Mouse (Mus musculus) forebrain, embryonic 12.5 days (tissue): Measurements from ENCODE around the gene Tmem160. TPM values are rescaled to one million over a fixed set of nuclear protein-coding genes. Genes with fewer than 3 reads are reported as not detected.

Experiments used
- ATAC-seq: fragments of 200-750 bp; cut with Nextera tagmentation; 2 replicates; pipeline ENCODE4 v1.8.0; 2017; ENCODE audit warnings: moderate TSS enrichment; ENCODE audit not compliant: low FRiP score
- H3K27ac ChIP-seq: fragments of 300-500 bp; sonication (generic); 2 replicates; pipeline ENCODE4 v1.5.1; 2016; ENCODE audit warnings: mild to moderate bottlenecking
- H3K27me3 ChIP-seq: fragments of 300-500 bp; sonication (generic); 2 replicates; pipeline ENCODE4 v1.6.1; 2016; ENCODE audit warnings: mild to moderate bottlenecking
- H3K36me3 ChIP-seq: fragments of 300-500 bp; sonication (generic); replicated peaks from 2 replicates; pipeline ENCODE4 v1.6.1; 2016; ENCODE audit warnings: mild to moderate bottlenecking
- H3K4me1 ChIP-seq: fragments of 300-500 bp; sonication (generic); 2 replicates; pipeline ENCODE4 v1.6.1; 2016
- H3K4me2 ChIP-seq: fragments of 300-500 bp; sonication (generic); 2 replicates; pipeline ENCODE4 v1.6.1; 2016; ENCODE audit warnings: mild to moderate bottlenecking, moderate library complexity
- H3K4me3 ChIP-seq: fragments of 300-500 bp; sonication (generic); replicated peaks from 2 replicates; pipeline ENCODE4 v1.5.1; 2016; ENCODE audit warnings: mild to moderate bottlenecking
- H3K9ac ChIP-seq: fragments of 300-500 bp; sonication (generic); 2 replicates; pipeline ENCODE4 v1.6.1; 2016; ENCODE audit warnings: mild to moderate bottlenecking
- H3K9me3 ChIP-seq: fragments of 300-500 bp; sonication (generic); 2 replicates; pipeline ENCODE4 v1.6.1; 2016
- WGBS: fragments of 180-500 bp; shearing (Covaris S2); methylation state at CpG from one replicate; pipeline ENCODE4 v1.1.7; 2016; 5-methylcytosine and 5-hydroxymethylcytosine counted together
- polyA plus RNA-seq: library from polyadenylated mRNA; unstranded; fragments of >200 nt; fragmentation: Nextera tagmentation; extraction: Ambion mirVana; gene quantifications from 2 replicates; pipeline ENCODE4 v1.2.1, GENCODE M21; 2016

The Tmem160 gene
- polyA plus RNA-seq, 1 experiment from 2014 or later, result 53.1 TPM

DNA sequence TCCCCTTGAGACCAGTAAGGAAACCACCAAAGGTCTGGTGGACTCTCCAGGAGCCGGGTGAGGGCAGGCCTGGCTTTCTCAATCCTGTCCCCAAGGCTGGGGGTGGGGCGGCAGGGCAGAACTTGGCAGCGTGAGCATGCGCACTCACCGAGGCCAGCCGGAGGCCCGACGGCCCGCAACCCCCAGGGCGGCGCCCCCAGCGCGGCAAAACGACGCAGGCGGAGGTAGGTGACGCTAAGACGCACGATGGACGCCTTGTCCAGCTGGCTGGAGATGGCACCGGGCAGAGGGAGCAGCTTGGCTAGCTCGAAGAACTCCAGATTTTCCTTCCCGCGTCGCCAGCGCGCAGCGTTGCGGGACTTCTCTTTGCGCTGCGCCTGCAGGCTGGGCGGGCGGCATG, 21.9 kb downstream of the Tmem160 start:
- no peak overlapping the region for H3K27ac ChIP-seq
- 3% methylated on average over 33 of the region's 33 CpGs for WGBS

DNA sequence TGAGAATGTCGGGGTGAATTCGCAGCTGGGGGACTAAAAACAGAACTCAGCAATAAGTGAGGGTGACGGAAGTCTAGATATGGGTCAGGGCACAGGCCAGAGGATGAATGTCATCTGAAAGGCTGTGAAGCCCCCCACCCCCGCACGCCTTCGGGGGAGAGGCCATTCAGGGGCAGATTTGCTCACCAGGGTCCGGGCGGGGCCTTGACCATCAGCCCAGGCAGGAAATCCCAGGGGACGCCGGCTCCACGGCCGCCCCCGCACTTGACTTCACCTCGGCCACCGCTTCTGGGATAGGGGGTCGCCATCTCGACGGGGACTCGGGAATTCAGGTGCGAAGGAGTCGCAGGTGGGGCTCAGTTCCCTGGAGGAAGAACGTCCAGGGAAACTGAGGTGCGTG, 22.7 kb downstream of the Tmem160 start:
- Histone ChIP-seq H3K9ac (no peak overlapping the region), H3K27ac (no peak overlapping the region), H3K4me3 (peak overlapping the region; percentile 35), H3K4me1 (peaks cover 27% of the 10 kb centered on the region), H3K4me2 (peak overlapping the region; percentile 51), H3K9me3 (no peaks in the 10 kb centered on the region), H3K36me3 (no peaks in the 10 kb centered on the region), H3K27me3 (peaks cover 84% of the 10 kb centered on the region)
- 5% methylated on average over 23 of the region's 23 CpGs for WGBS
- ATAC-seq, result no peak

More for the DNA sequence above, 21.9 kb downstream of the Tmem160 start:
- peaks cover 27% of the 10 kb centered on the region for H3K4me1 ChIP-seq
- peak overlapping the region; percentile 19 for H3K4me2 ChIP-seq
- H3K9me3 ChIP-seq, result no peaks in the 10 kb centered on the region
- ATAC-seq, result no peak
- no peak overlapping the region for H3K9ac ChIP-seq
- peak overlapping the region; percentile 28 for H3K4me3 ChIP-seq
- no peaks in the 10 kb centered on the region for H3K36me3 ChIP-seq
- H3K27me3 ChIP-seq, result peaks cover 90% of the 10 kb centered on the region

- 2% methylated on average over 58 of the region's 59 CpGs for WGBS
- H3K9ac ChIP-seq, result no peak overlapping the region; the same call in 1 of the 2 replicates
- peak overlapping the region; percentile 51 for H3K4me2 ChIP-seq
- ATAC-seq, result no peak
- no peaks in the 10 kb centered on the region for H3K9me3 ChIP-seq
- H3K36me3 ChIP-seq, result no peaks in the 10 kb centered on the region
- peaks cover 78% of the 10 kb centered on the region for H3K27me3 ChIP-seq
- H3K4me3 ChIP-seq, result peak overlapping the region; percentile 35
- no peak overlapping the region for H3K27ac ChIP-seq
- peaks cover 27% of the 10 kb centered on the region for H3K4me1 ChIP-seq
Observed at GRCm38 (mm10) chr7:16475764-16476599, 23.4 kb downstream of the Tmem160 start.

DNA sequence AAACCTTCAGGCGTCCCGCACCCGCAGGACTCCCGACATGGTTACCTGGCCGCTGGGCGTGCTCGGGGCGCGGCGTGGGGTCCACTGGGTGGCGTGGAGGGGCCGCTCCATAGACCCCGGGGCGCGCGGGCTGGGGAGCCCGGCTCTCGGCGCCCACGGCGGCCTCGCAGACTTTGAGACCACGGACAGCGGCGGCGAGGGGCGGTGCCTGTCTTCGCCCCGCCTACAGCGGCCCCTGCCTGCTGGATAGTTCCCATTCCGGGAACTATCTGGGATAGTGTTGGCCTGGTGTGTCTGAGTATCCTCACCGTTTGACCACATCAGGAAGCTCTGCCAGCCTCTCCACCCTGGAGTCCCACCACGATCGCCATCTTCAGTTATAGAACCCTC, 24.0 kb downstream of the Tmem160 start:
- H3K4me3 ChIP-seq, result peak overlapping the region; percentile 35
- H3K4me2 ChIP-seq, result peak overlapping the region; percentile 51
- H3K9ac ChIP-seq, result no peak overlapping the region; the same call in 1 of the 2 replicates
- no peak overlapping the region for H3K27ac ChIP-seq
- ATAC-seq, result no peak
- H3K4me1 ChIP-seq, result peaks cover 27% of the 10 kb centered on the region
- no peaks in the 10 kb centered on the region for H3K9me3 ChIP-seq
- H3K36me3 ChIP-seq, result no peaks in the 10 kb centered on the region
- H3K27me3 ChIP-seq, result peaks cover 75% of the 10 kb centered on the region
- 2% methylated on average over 34 of the region's 34 CpGs for WGBS

DNA sequence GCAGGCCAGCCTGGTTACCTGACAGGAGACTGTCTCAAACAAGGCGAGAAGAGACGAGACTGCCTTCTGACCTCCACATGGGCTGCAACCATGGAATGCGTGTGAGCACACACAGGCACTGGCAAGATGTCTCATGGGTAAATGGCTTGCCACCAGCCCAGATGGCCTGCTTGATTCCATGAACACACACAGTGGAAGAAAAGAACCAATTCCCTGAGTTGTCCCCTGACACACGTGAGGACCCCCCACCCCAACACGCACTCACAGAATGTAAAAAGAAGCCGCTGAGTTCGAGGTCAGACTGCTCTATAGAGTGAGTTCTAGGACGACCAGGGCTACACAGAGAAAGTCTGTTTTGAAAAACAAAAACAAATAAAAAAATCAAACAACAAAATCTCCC, 25.0 kb downstream of the Tmem160 start, which contains the start of gene Npas1:
Npas1 (minus strand) TSS at position 101 of the 400 bp plus-strand sequence.
- H3K27ac ChIP-seq, result no peak within 1 kb of the TSS
- H3K36me3 ChIP-seq, result no peaks in the 10 kb centered on the region
- H3K4me1 ChIP-seq, result peaks cover 21% of the 10 kb centered on the region
- H3K4me3 ChIP-seq, result peak within 1 kb of the TSS; percentile 35
- WGBS, result 90% methylated on average over 8 of the region's 8 CpGs
- no peaks in the 10 kb centered on the region for H3K9me3 ChIP-seq
- H3K27me3 ChIP-seq, result peaks cover 73% of the 10 kb centered on the region
- H3K9ac ChIP-seq, result no peak within 1 kb of the TSS; the same call in 1 of the 2 replicates
- no peak for ATAC-seq
- H3K4me2 ChIP-seq, result peak within 1 kb of the TSS; percentile 51

- H3K36me3 ChIP-seq, result no peaks in the 10 kb centered on the region
- ATAC-seq, result no peak
- no peak overlapping the region for H3K27ac ChIP-seq
- H3K9me3 ChIP-seq, result no peaks in the 10 kb centered on the region
- no peak overlapping the region for H3K9ac ChIP-seq
- H3K4me2 ChIP-seq, result no peak overlapping the region
- no peaks in the 10 kb centered on the region for H3K4me1 ChIP-seq
- no peak overlapping the region for H3K4me3 ChIP-seq
- peaks cover 13% of the 10 kb centered on the region; the same call in 1 of the 2 replicates for H3K27me3 ChIP-seq
Observed at GRCm38 (mm10) chr7:16488816-16489215, 36.2 kb downstream of the Tmem160 start.

- H3K27me3 ChIP-seq, result peaks cover 6% of the 10 kb centered on the region; the same call in 1 of the 2 replicates
- no peaks in the 10 kb centered on the region for H3K9me3 ChIP-seq
- no peak overlapping the region for H3K4me2 ChIP-seq
- WGBS, result 89% methylated on average over 9 of the region's 9 CpGs
- H3K4me3 ChIP-seq, result no peak overlapping the region
- H3K27ac ChIP-seq, result no peak overlapping the region
- H3K4me1 ChIP-seq, result no peaks in the 10 kb centered on the region
- no peak overlapping the region for H3K9ac ChIP-seq
- ATAC-seq, result no peak
- H3K36me3 ChIP-seq, result peaks cover 3% of the 10 kb centered on the region
Observed at GRCm38 (mm10) chr7:16489948-16490347, 37.4 kb downstream of the Tmem160 start.

GRCm38 (mm10) chr7:16491759-16492158, 39.2 kb downstream of the Tmem160 start:
- no peaks in the 10 kb centered on the region for H3K9me3 ChIP-seq
- no peak overlapping the region for H3K4me3 ChIP-seq
- peak; percentile 66 for ATAC-seq
- H3K4me1 ChIP-seq, result no peaks in the 10 kb centered on the region
- peaks cover 21% of the 10 kb centered on the region for H3K36me3 ChIP-seq
- no peak overlapping the region for H3K27ac ChIP-seq
- H3K27me3 ChIP-seq, result peaks cover 3% of the 10 kb centered on the region; the same call in 1 of the 2 replicates
- H3K9ac ChIP-seq, result no peak overlapping the region
- no peak overlapping the region for H3K4me2 ChIP-seq
- WGBS, result 31% methylated on average over 3 of the region's 3 CpGs

- Histone ChIP-seq H3K4me3 (no peak overlapping the region), H3K9ac (no peak overlapping the region), H3K4me1 (no peaks in the 10 kb centered on the region), H3K27ac (no peak overlapping the region), H3K9me3 (no peaks in the 10 kb centered on the region), H3K4me2 (no peak overlapping the region), H3K36me3 (peaks cover 26% of the 10 kb centered on the region), H3K27me3 (peaks cover 3% of the 10 kb centered on the region; the same call in 1 of the 2 replicates)
- no peak for ATAC-seq
- 64% methylated on average over 3 of the region's 3 CpGs for WGBS
Observed at GRCm38 (mm10) chr7:16492211-16492610, 39.6 kb downstream of the Tmem160 start.

DNA sequence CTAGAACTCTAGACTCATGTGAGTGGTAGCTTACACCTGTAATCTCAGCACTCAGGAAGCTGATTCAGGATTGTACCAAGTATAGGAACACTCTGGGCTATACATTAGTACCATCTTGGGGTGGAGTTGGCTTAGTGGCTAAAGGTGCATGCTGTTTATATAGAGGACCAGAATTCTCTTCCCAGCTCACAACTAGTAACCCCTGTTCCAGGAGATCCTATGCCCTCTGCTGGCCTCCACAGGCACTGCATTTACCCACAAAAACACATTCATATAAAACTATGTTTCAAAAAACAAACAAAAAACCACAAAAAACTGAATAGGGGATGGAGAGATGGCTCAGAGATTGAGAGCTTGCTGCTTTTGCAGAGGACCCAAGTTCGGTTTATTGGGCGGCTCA, 40.8 kb downstream of the Tmem160 start:
- Histone ChIP-seq H3K27ac (no peak overlapping the region), H3K9ac (no peak overlapping the region), H3K36me3 (peaks cover 37% of the 10 kb centered on the region), H3K9me3 (no peaks in the 10 kb centered on the region), H3K4me1 (no peaks in the 10 kb centered on the region), H3K4me2 (no peak overlapping the region), H3K4me3 (no peak overlapping the region), H3K27me3 (0 out of 2 replicates have a peak, but pooled peaks cover 3% of the 10 kb centered on the region)
- ATAC-seq, result 0 out of 2 replicates have a peak, but pooled peaks have one; percentile 44
- 32% methylated on average over 2 of the region's 2 CpGs for WGBS

GRCm38 (mm10) chr7:16496260-16496659, 43.7 kb downstream of the Tmem160 start:
- no peak overlapping the region for H3K4me2 ChIP-seq
- no peak overlapping the region for H3K9ac ChIP-seq
- H3K4me1 ChIP-seq, result no peaks in the 10 kb centered on the region
- no peaks in the 10 kb centered on the region for H3K9me3 ChIP-seq
- no peak overlapping the region for H3K27ac ChIP-seq
- ATAC-seq, result no peak
- H3K27me3 ChIP-seq, result no peaks in the 10 kb centered on the region
- H3K36me3 ChIP-seq, result peaks cover 55% of the 10 kb centered on the region
- no peak overlapping the region for H3K4me3 ChIP-seq
- whole genome bisulfite sequencing, result 93% methylated on average over 3 of the region's 3 CpGs

- H3K9me3 ChIP-seq, result no peaks in the 10 kb centered on the region
- ATAC-seq, result no peak
- no peaks in the 10 kb centered on the region for H3K4me1 ChIP-seq
- no peak overlapping the region for H3K4me2 ChIP-seq
- H3K27me3 ChIP-seq, result no peaks in the 10 kb centered on the region
- no peak overlapping the region for H3K4me3 ChIP-seq
- peaks cover 84% of the 10 kb centered on the region for H3K36me3 ChIP-seq
- H3K27ac ChIP-seq, result no peak overlapping the region
- WGBS, result 89% methylated on average over 6 of the region's 6 CpGs
- H3K9ac ChIP-seq, result no peak overlapping the region
Observed at GRCm38 (mm10) chr7:16499671-16500104, 47.1 kb downstream of the Tmem160 start.

DNA sequence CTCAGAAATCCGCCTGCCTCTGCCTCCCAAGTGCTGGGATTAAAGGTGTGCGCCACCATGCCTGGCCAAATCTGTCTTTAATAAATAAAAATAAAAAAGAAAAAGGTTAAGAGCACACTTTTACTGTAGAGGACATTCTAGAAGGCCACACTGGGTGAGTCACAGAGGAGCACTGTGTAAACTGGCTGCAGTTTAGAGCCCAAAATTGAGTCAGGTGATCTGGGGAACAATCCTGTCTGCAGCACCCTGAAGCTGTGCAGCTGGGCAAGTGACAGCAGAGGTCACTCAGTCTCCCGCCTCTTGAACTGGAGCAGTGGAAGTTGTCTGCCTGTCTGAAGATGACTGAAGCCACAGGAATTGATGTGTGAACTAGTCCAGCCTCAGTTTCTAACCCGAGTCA, 49.0 kb downstream of the Tmem160 start:
- Histone ChIP-seq H3K27ac (no peak overlapping the region), H3K4me3 (no peak overlapping the region), H3K9me3 (no peaks in the 10 kb centered on the region), H3K4me1 (no peaks in the 10 kb centered on the region), H3K4me2 (no peak overlapping the region), H3K36me3 (peaks cover 86% of the 10 kb centered on the region), H3K9ac (no peak overlapping the region), H3K27me3 (no peaks in the 10 kb centered on the region)
- no peak for ATAC-seq
- WGBS, result 95% methylated on average over 4 of the region's 4 CpGs
